Mouse (Mus musculus) granulocyte monocyte progenitor cell, adult 5-6 weeks (primary cell): ENCODE data around the gene Gm3376. TPM values are rescaled to one million over a fixed set of nuclear protein-coding genes. Genes with fewer than 3 reads are reported as not detected.
"Not testable (repeated sequence)": the region's sequence is repeated elsewhere in the genome, so short reads cannot be mapped to it uniquely, and the experiment has no call there.

Source experiments
- ATAC-seq: replicated peaks from 2 replicates; pipeline ENCODE4 v1.8.0; 2016; ENCODE audit warnings: mild to moderate bottlenecking, moderate TSS enrichment, inconsistent platforms; ENCODE audit not compliant: poor library complexity, severe bottlenecking
- total RNA-seq, 2 experiments: library from RNA; stranded (forward) in 1 of 2; stranded (reverse) in 1 of 2; fragments of 200-712, 200-1000 nt in 1 of 2; fragments of >200 nt in 1 of 2; fragmentation: Nextera tagmentation in 1 of 2; gene quantifications; 2 replicates each; pipeline ENCODE4 v1.2.3; 2014 to 2017

The Gm3376 gene
- not detected in 2 replicates for total RNA-seq (2014; fragmentation: Nextera tagmentation)
- not detected in 2 replicates for total RNA-seq (2017)

- not testable (repeated sequence) for ATAC-seq
Observed at GRCm38 (mm10) chrY:3771373-3771772, at the start of gene Gm3376. TSS of gene Gm3376 (plus strand) at chrY:3771673.
